Mouse (Mus musculus): ENCODE results near the gene Vezt. TPM values are rescaled to one million over a fixed set of nuclear protein-coding genes. Genes with fewer than 3 reads are reported as not detected.

The Vezt gene
- total RNA-seq, 2 experiments from 2014 or later: 61.6 to 72.6 TPM

DNA sequence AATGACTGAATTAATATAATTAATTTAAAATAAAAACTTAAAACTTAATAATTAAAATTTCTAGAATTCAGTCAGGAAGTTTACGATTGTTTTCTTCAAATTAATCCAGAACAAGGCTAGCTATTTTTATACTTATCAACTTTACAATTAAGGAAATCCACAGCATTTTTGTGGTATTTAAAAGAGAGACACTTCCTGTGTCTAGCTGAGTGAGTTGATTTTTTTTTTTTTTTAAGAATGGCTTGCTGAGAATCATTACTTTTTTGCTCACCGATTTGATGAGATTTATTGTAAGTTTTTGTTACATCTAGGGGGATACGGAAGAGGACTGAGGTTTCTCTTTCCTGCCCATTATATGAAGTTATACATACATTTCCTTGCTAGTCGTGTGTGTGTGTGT, 2.0 kb upstream of the Vezt start:
- no peak for DNase-seq

DNA sequence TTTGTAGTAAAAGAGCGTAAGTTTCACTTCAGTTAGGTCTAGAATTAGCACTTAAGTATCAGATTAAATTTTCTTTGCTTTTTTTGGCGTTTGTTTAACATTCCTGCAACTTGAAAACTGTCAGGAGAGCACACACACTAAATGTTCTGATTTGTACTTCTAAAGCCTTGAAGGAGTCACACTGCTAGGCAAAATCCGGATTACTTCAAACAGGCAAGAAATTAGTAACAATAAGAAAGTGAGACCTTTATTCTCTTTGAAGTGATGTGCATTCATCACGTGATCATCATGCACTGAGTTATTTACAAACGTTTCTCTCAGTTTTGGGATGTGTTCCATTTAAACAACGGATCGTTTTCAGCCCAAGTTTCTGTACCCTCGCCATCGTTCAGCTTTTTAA, 1.6 kb upstream of the Vezt start:
- no peak for DNase-seq

DNA sequence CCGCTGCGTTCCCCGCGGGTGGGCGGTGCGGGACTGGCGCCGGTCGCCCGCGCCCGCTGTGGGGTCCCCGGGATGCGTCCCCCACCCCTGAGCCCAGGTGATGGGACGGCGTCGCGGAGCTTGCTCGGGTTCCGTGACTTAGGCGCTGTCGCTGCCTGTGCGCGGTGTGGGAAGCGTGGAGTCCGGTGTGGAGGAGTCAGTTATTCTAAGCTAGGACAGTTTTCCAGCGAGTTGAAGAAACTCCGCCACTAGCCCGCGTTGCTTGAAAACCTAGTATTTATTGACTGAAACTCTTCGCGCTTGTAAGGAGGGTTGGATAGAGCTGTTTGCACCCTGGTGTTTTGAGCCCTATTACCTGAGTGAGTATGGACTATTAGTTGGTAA, 750 bp upstream of the Vezt start:
- DNase-seq: no peak

- DNase-seq: no peak
Observed at GRCm38 (mm10) chr10:94034876-94035657, 550 bp downstream of the Vezt start.

DNA sequence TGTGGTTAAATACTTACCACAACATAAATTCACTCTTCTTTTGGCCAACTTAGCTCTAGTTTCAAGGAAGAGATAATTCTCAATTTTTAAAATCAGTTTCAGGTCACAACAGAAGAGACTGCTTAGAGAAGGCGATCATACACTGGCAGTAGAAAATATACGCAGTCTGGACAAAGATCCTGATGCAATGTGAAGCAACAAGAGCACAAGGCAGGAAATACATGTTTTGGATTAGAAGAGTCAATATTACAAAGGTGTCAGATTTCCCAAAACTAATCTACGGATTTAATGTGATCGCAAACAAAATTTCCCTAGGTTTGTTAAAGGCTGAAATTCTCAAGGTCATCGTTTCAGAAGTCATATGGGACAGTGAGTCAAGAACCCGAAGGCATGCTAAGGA, 4.5 kb downstream of the Vezt start:
- DNase-seq: no peak

DNA sequence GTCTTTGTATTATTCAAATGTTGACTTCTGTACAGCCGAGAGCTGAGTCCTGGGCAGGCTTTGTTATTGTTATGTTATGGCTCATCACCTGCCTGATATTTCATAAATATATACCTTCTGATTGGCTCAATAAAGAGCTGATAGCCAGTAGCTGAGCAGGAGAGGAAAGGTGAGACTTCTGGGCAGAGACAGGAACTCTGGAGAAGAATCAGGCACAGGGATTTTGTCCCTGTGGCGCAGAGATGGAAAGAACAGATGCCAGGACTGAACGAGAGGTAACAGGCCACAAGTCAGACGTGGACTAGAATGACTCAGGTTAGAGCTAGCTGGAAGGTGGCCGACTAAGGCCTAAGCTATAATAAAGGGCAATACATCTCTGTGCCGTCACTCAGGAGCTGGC, 7.1 kb downstream of the Vezt start:
- DNase-seq: no peak

DNA sequence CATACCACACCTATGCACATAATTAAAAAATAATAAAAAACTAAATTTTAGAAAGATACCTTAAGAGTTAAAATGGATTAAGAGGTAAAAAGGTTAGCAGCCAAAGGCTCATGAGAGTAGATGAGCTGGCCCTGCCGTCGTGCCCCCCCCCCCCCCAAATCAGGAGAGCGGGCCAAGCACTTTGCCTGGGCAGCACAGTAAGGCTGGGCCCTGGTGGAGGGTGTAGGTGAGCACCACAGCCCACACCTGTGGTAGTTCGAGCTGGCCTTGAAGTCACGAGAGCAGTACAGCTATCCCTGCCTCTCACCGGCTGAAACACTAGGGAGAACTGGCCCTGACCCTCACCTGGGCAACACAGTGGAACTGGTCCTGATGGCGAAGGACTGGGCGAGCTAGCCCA, 10.5 kb downstream of the Vezt start:
- no peak for DNase-seq

DNA sequence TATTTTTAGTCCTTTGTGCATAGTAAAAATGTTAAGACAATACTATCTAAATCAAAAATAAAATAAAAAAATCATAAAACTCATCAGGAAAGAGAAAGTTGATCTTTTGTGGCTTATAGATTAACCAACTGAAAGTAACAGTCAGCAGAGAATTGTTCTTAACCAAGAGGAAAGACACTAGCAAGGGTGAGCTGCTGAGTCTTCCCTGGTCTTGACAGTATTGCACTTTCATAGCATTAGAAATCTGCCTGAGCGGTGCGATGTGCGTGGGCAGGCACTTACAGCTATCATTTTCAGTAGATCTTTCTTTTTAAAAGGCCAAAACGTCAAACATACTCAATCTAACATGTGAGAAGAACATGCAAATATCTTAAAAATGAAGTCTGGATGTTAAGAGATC, 14.6 kb downstream of the Vezt start:
- no peak for DNase-seq

DNA sequence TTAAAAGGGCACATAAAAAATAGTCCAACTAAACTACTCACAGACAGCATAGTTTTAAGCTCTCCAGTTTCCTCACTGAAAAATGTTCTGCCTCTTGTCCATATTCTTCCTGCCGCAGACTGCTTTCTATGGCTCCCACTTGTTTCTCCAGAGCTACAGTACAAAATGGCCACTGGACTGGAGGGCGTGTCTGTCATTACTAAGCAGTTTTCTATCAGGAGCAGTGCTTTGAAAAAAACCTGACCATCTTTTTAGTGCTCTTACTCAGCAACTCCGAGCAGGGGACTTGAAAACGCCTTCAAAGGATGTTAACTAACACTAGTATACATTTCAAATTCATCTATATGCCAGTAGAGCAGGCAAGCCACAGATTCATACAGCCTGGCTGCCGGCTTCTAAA, 15.0 kb downstream of the Vezt start:
- DNase-seq: no peak

GRCm38 (mm10) chr10:94017455-94017854, 18.2 kb downstream of the Vezt start:
- no peak for DNase-seq

- no peak for DNase-seq
Observed at GRCm38 (mm10) chr10:94014200-94014599, 21.4 kb downstream of the Vezt start.

- no peak for DNase-seq
Observed at GRCm38 (mm10) chr10:94013196-94013595, 22.4 kb downstream of the Vezt start.

DNA sequence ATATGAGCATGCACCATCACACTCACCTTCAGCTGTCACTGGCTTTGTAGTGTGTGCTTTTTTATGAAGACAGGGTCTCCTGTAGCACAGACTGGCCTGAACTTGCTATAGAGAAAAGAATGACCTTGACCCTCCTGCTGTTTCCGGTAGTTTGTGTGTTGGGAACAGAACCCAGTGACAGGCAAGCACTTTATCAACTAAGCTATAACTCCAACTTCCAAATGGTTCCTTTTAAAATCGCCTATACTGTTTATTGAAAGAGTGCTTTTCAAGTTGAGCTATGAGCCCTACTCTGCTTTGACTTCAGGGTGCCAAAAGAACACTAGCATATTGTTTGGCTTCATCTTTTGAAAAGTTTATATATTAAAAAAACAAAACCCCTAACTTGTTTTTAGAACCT, 24.6 kb downstream of the Vezt start:
- DNase-seq: no peak

- no peak for DNase-seq
Observed at GRCm38 (mm10) chr10:94009991-94010679, 25.5 kb downstream of the Vezt start.

GRCm38 (mm10) chr10:94008356-94008755, 27.3 kb downstream of the Vezt start:
- no peak for DNase-seq

GRCm38 (mm10) chr10:94000223-94000622, 35.4 kb downstream of the Vezt start:
- no peak for DNase-seq

DNA sequence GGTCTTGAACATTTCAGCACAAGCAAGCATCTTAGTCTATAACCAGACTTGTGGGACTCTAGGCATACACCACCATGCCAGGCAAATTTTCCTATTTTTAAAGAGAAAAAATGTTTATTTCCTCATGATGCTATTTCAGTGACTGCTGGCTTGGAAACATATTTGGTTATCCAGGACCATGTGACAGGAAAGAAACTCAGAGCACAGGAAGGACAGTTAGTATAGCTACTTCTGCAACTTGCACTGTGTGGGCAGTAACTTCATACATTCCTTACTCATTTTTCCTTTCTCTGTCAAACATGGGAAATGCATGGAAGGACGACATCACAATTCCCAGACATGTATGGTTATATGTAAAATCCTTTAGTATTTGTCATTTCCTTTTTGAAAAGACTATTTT, 36.3 kb downstream of the Vezt start:
- no peak for DNase-seq

DNA sequence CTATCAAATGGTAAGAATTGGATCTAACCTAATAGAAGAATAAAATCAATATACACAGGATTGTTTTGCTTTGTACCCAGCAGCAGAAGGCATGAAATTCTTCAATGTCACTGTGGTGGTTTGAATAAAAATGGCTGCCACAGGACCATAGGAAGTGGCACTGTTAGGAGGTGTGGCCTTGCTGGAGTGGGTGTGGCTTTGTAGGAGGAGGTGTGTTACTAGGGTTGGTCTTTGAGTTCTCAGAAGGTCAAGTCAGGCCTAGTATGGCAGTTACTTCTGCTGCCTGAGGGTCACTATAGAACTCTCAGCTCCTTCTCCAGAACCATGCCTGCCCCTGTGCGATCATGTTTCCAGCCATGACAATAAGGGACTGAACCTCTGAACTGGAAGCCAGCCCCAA, 40.5 kb downstream of the Vezt start:
- DNase-seq: no peak

DNA sequence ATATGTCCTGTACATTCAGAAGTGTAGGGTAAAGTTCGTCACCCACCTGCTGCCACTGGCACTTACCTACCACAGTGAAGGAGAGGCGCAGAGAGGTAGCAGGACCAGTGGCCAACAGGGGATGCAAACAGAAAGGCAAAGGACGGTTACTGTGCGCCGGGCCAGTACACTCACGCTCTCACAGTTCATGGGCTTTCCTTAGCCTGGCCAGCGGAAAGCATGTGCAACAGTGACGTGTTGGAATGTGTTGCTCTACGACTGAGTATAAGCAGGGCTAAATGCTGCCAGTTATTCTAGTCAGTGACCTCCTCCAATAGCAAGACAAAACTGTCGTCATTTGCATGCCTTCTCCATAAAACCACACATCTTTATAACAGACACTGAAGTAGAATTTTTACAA, 41.5 kb downstream of the Vezt start:
- no peak for DNase-seq

DNA sequence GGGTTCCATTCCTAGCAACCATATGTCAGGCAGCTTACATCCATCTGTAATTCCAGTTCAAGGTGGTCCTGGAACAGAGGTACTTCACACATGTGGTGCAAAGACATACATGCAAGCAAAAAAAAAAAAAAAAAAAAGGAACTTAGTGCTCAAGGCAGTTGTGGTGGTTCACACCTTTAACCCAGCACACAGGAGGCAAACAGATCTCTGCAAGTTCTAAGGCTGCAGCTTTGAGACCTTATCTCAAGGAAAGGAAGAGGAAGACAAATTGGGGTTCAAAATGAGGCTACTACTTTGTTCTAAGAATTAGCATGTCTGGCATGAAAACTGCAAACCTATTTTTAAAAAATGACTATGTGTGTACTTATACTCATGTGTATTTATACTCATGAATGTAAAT, 50.3 kb downstream of the Vezt start:
- DNase-seq: no peak

DNA sequence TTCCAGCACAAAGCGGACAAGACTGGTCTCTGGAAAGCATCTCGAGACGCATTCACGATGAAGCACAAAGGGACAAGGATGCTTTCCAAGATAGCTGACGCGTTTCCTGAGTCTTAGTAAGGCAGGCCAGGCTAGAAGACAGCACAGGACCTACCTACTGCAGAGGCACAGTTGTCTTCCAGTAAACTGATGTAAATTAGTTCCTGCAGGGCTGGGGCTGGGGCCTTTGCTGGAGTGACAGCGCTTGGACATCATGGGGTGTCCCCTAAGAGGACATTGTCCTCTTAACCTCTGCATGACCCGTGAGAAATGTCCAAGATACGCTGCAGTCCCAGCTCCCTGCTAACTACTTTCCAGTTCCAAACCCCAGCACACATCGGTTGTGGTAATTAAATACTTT, 66.3 kb downstream of the Vezt start:
- no peak for DNase-seq

DNA sequence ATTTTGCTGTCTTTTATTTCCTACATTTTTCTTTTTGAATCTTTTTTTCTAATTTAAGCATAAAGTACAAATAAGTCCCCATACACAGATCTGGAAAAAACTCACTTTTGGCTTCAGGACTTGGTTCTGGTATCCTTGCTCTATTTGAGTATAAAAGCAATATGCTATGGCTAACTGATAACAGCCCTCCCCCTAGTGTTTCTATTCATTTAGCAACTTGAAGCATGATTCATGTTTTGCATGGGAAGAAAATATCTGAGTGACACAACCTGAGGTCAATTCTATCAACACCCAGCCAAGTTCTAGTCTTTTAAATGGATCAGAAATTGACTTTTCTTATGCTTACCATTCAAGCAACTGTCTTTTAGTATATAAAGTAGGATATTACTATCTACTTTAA, 68.1 kb downstream of the Vezt start:
- no peak for DNase-seq

GRCm38 (mm10) chr10:93954023-93954422, 81.6 kb downstream of the Vezt start:
- DNase-seq: no peak

GRCm38 (mm10) chr10:93953504-93953903, 82.1 kb downstream of the Vezt start:
- DNase-seq: no peak

Data from layer of hippocampus, postnatal 36 days (tissue).